Mouse (Mus musculus): ENCODE data around the gene Nat14. TPM values are rescaled to one million over a fixed set of nuclear protein-coding genes. Genes with fewer than 3 reads are reported as not detected.

Gene Nat14
- polyA plus RNA-seq, 1 experiment from 2014 or later: 1.4 TPM

GRCm38 (mm10) chr7:4915669-4916416 lies 6.0 kb upstream of the Nat14 start:
- no peak for DNase-seq (ENCODE audit: low spot score)

GRCm38 (mm10) chr7:4917494-4917893 lies 4.3 kb upstream of the Nat14 start:
- no peak overlapping the region for H3K9ac ChIP-seq (ENCODE audit: low read depth, low read length)
- H3K4me3 ChIP-seq (ENCODE audit: low read depth, low read length): no peak overlapping the region
- DNase-seq (ENCODE audit: low spot score): no peak
- WGBS: 97% methylated on average over 2 of the region's 2 CpGs
- peaks cover 29% of the 10 kb centered on the region for H3K36me3 ChIP-seq (ENCODE audit: control insufficient read depth, insufficient read depth, low read length)
- peaks cover 22% of the 10 kb centered on the region for H3K4me1 ChIP-seq (replicated peaks; ENCODE audit: control insufficient read depth, insufficient read depth, low read length)
- peaks cover 1% of the 10 kb centered on the region; the same call in 1 of the 2 replicates for H3K27me3 ChIP-seq (replicated peaks; ENCODE audit: control insufficient read depth, insufficient read depth, low read length)
- no peak overlapping the region for H3K27ac ChIP-seq (ENCODE audit: low read depth, low read length)
- no peak overlapping the region for H3K4me2 ChIP-seq
- ATAC-seq (replicated peaks; ENCODE audit: low FRiP score): no peak
- no peaks in the 10 kb centered on the region for H3K9me3 ChIP-seq (ENCODE audit: control insufficient read depth, low read length)

More at GRCm38 (mm10) chr7:4915669-4916416, 6.0 kb upstream of the Nat14 start:
- peak; percentile 56 for ATAC-seq (replicated peaks; ENCODE audit: low FRiP score)
- H3K36me3 ChIP-seq (ENCODE audit: control insufficient read depth, insufficient read depth, low read length): peaks cover 28% of the 10 kb centered on the region
- H3K27ac ChIP-seq (ENCODE audit: low read depth, low read length): peak overlapping the region; percentile 92
- WGBS: 23% methylated on average over 14 of the region's 14 CpGs
- no peaks in the 10 kb centered on the region for H3K27me3 ChIP-seq (replicated peaks; ENCODE audit: control insufficient read depth, insufficient read depth, low read length)
- peak overlapping the region; percentile 81 for H3K4me3 ChIP-seq (ENCODE audit: low read depth, low read length)
- peak overlapping the region; percentile 93 for H3K9ac ChIP-seq (ENCODE audit: low read depth, low read length)
- H3K4me1 ChIP-seq (replicated peaks; ENCODE audit: control insufficient read depth, insufficient read depth, low read length): peaks cover 13% of the 10 kb centered on the region
- no peaks in the 10 kb centered on the region for H3K9me3 ChIP-seq (ENCODE audit: control insufficient read depth, low read length)
- H3K4me2 ChIP-seq: peak overlapping the region; percentile 96

GRCm38 (mm10) chr7:4918681-4919080 lies 3.1 kb upstream of the Nat14 start:
- peaks cover 29% of the 10 kb centered on the region for H3K4me1 ChIP-seq (replicated peaks; ENCODE audit: control insufficient read depth, insufficient read depth, low read length)
- WGBS: 91% methylated on average over 15 of the region's 15 CpGs

DNA sequence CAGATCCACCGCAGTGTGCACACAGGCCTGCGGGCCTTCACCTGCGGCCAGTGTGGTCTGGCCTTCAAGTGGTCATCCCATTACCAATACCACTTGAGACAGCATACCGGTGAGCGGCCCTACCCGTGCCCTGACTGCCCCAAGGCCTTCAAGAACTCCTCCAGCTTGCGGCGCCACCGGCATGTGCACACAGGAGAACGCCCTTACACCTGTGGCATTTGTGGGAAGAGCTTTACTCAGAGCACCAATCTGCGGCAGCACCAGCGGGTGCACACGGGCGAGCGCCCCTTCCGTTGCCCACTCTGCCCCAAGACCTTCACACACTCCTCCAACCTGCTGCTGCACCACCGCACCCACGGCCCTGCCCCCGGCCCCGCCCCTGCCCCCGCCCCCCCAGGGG lies 2.7 kb upstream of the Nat14 start:
- H3K4me3 ChIP-seq (ENCODE audit: low read depth, low read length): no peak overlapping the region
- peaks cover 29% of the 10 kb centered on the region for H3K36me3 ChIP-seq (ENCODE audit: control insufficient read depth, insufficient read depth, low read length)
- no peak overlapping the region for H3K4me2 ChIP-seq
- H3K27ac ChIP-seq (ENCODE audit: low read depth, low read length): no peak overlapping the region
- ATAC-seq (replicated peaks; ENCODE audit: low FRiP score) (no peak), DNase-seq (ENCODE audit: low spot score) (no peak)
- no peaks in the 10 kb centered on the region for H3K9me3 ChIP-seq (ENCODE audit: control insufficient read depth, low read length)
- peaks cover 33% of the 10 kb centered on the region for H3K4me1 ChIP-seq (replicated peaks; ENCODE audit: control insufficient read depth, insufficient read depth, low read length)
- no peak overlapping the region for H3K9ac ChIP-seq (ENCODE audit: low read depth, low read length)
- 92% methylated on average over 20 of the region's 21 CpGs for WGBS
- H3K27me3 ChIP-seq (replicated peaks; ENCODE audit: control insufficient read depth, insufficient read depth, low read length): peaks cover 18% of the 10 kb centered on the region

More at GRCm38 (mm10) chr7:4918681-4919080, 3.1 kb upstream of the Nat14 start:
- Histone ChIP-seq H3K9me3 (ENCODE audit: control insufficient read depth, low read length) (no peaks in the 10 kb centered on the region), H3K4me3 (ENCODE audit: low read depth, low read length) (no peak overlapping the region), H3K27me3 (replicated peaks; ENCODE audit: control insufficient read depth, insufficient read depth, low read length) (peaks cover 13% of the 10 kb centered on the region), H3K9ac (ENCODE audit: low read depth, low read length) (no peak overlapping the region), H3K4me2 (no peak overlapping the region), H3K27ac (ENCODE audit: low read depth, low read length) (no peak overlapping the region), H3K36me3 (ENCODE audit: control insufficient read depth, insufficient read depth, low read length) (peaks cover 29% of the 10 kb centered on the region)
- no peak for DNase-seq (ENCODE audit: low spot score)
- no peak for ATAC-seq (replicated peaks; ENCODE audit: low FRiP score)

DNA sequence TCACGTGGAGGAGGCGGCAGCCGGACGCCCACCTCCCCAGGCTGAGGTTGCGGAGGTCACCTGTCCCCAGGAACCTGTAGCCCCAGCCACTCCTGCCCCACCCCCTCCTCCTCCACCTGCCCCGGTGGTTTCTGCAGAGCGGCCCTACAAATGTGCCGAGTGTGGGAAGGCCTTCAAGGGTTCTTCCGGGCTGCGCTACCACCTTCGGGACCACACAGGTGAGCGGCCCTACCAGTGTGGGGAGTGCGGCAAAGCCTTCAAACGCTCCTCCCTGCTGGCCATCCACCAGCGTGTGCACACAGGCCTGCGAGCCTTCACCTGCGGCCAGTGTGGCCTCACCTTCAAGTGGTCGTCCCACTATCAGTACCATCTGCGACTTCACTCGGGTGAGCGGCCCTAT lies 1.9 kb upstream of the Nat14 start:
- 93% methylated on average over 21 of the region's 21 CpGs for WGBS
- H3K4me2 ChIP-seq: no peak overlapping the region
- no peak overlapping the region for H3K27ac ChIP-seq (ENCODE audit: low read depth, low read length)
- no peaks in the 10 kb centered on the region for H3K9me3 ChIP-seq (ENCODE audit: control insufficient read depth, low read length)
- no peak overlapping the region for H3K4me3 ChIP-seq (ENCODE audit: low read depth, low read length)
- no peak for ATAC-seq (replicated peaks; ENCODE audit: low FRiP score)
- no peak overlapping the region for H3K9ac ChIP-seq (ENCODE audit: low read depth, low read length)
- H3K36me3 ChIP-seq (ENCODE audit: control insufficient read depth, insufficient read depth, low read length): peaks cover 29% of the 10 kb centered on the region
- H3K27me3 ChIP-seq (replicated peaks; ENCODE audit: control insufficient read depth, insufficient read depth, low read length): peaks cover 22% of the 10 kb centered on the region
- peaks cover 34% of the 10 kb centered on the region for H3K4me1 ChIP-seq (replicated peaks; ENCODE audit: control insufficient read depth, insufficient read depth, low read length)
- DNase-seq (ENCODE audit: low spot score): no peak

DNA sequence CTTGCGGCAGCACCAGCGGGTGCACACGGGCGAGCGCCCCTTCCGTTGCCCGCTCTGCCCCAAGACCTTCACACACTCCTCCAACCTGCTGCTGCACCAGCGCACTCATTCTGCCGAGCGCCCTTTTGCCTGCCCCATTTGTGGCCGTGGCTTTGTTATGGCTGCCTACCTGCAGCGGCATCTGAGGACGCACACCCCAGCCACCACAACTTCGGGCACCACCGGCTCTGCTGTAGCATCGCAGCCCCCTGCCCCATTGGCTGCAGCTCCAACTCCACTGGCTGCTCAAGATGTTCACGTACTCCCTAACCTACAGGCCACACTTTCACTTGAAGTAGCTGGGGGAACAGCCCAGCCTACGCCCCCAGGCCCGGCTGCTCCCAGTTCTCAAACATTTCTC lies 1.3 kb upstream of the Nat14 start:
- H3K4me2 ChIP-seq: no peak overlapping the region
- ATAC-seq (replicated peaks; ENCODE audit: low FRiP score) (no peak), DNase-seq (ENCODE audit: low spot score) (no peak)
- H3K4me1 ChIP-seq (replicated peaks; ENCODE audit: control insufficient read depth, insufficient read depth, low read length): peaks cover 34% of the 10 kb centered on the region
- H3K9me3 ChIP-seq (ENCODE audit: control insufficient read depth, low read length): no peaks in the 10 kb centered on the region
- no peak overlapping the region; the same call in 1 of the 2 replicates for H3K4me3 ChIP-seq (ENCODE audit: low read depth, low read length)
- H3K27me3 ChIP-seq (replicated peaks; ENCODE audit: control insufficient read depth, insufficient read depth, low read length): peaks cover 22% of the 10 kb centered on the region
- 90% methylated on average over 19 of the region's 19 CpGs for WGBS
- H3K36me3 ChIP-seq (ENCODE audit: control insufficient read depth, insufficient read depth, low read length): peaks cover 29% of the 10 kb centered on the region
- H3K27ac ChIP-seq (ENCODE audit: low read depth, low read length): no peak overlapping the region
- no peak overlapping the region for H3K9ac ChIP-seq (ENCODE audit: low read depth, low read length)

DNA sequence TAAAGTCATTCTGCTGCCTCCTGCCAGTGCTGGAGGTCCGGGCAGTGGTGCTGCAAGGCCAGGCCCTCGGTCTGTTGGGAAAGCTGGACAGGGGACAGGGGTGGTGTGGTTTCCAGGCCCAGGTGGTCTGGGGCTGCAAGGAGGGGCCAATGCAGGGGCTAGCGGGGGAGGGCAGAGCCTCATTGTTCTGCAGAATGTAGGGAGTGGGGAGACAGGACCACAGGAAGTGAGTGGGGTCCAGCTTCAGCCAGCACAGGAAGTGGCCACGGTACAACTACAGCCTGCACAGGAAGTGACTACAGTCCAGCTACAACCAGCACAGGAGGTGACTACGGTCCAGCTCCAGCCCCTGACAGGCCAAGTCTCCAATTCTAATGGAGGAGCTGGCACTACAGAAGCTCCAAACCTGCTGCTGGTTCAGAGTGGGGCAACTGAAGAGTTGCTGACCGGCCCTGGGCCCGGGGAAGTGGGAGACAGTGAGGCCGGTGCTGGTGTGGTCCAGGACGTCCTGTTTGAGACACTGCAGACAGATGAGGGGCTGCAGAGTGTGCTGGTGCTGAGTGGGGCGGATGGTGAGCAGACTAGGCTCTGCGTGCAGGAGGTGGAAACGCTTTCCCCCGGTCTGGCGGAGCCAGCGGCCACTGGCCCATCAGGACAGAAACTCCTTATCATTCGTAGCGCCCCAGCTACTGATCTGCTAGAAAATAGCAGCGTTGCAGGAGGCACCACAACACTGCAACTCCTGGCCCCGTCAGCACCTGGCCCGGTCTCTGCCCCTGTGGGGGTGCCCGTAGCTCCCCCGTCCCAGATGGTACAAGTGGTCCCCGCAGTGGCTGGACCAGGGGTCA lies 628 bp upstream of the Nat14 start:
- Histone ChIP-seq H3K36me3 (ENCODE audit: control insufficient read depth, insufficient read depth, low read length) (peaks cover 29% of the 10 kb centered on the region), H3K4me2 (peak overlapping the region; percentile 38), H3K9me3 (ENCODE audit: control insufficient read depth, low read length) (no peaks in the 10 kb centered on the region), H3K4me1 (replicated peaks; ENCODE audit: control insufficient read depth, insufficient read depth, low read length) (peaks cover 31% of the 10 kb centered on the region), H3K9ac (ENCODE audit: low read depth, low read length) (peak overlapping the region; percentile 5; the same call in 1 of the 2 replicates), H3K27me3 (replicated peaks; ENCODE audit: control insufficient read depth, insufficient read depth, low read length) (peaks cover 22% of the 10 kb centered on the region), H3K27ac (ENCODE audit: low read depth, low read length) (peak overlapping the region; percentile 9; the same call in 1 of the 2 replicates), H3K4me3 (ENCODE audit: low read depth, low read length) (no peak overlapping the region; the same call in 1 of the 2 replicates)
- 0 out of 2 replicates have a peak, but pooled peaks have one; percentile 11 for ATAC-seq (replicated peaks; ENCODE audit: low FRiP score)
- 34% methylated on average over 23 of the region's 23 CpGs for WGBS
- no peak for DNase-seq (ENCODE audit: low spot score)

GRCm38 (mm10) chr7:4922508-4922907 lies 680 bp downstream of the Nat14 start:
- ATAC-seq (replicated peaks; ENCODE audit: low FRiP score) (peak; percentile 10; the same call in 1 of the 2 replicates), DNase-seq (ENCODE audit: low spot score) (peak; percentile 73)
- 0 out of 2 replicates have a peak overlapping the region, but pooled peaks have one; percentile 13 for H3K27ac ChIP-seq (ENCODE audit: low read depth, low read length)
- peaks cover 26% of the 10 kb centered on the region for H3K27me3 ChIP-seq (replicated peaks; ENCODE audit: control insufficient read depth, insufficient read depth, low read length)
- no peaks in the 10 kb centered on the region for H3K9me3 ChIP-seq (ENCODE audit: control insufficient read depth, low read length)
- no peak overlapping the region for H3K9ac ChIP-seq (ENCODE audit: low read depth, low read length)
- 1% methylated on average over 14 of the region's 14 CpGs for WGBS
- H3K36me3 ChIP-seq (ENCODE audit: control insufficient read depth, insufficient read depth, low read length): peaks cover 29% of the 10 kb centered on the region
- peak overlapping the region; percentile 26 for H3K4me3 ChIP-seq (ENCODE audit: low read depth, low read length)
- peak overlapping the region; percentile 69 for H3K4me2 ChIP-seq
- H3K4me1 ChIP-seq (replicated peaks; ENCODE audit: control insufficient read depth, insufficient read depth, low read length): peaks cover 28% of the 10 kb centered on the region

Data from liver, embryonic 11.5 days (tissue).